Mouse (Mus musculus) ES-E14 (cell line): ENCODE results near the gene L2hgdh. TPM values are rescaled to one million over a fixed set of nuclear protein-coding genes. Genes with fewer than 3 reads are reported as not detected.

Experiments used
- DNase-seq: peaks from one replicate; pipeline ENCODE4 v3.0.0-alpha.2; 2013; ENCODE audit warnings: low read depth, low spot score
- H3K27ac ChIP-seq: 2 replicates; pipeline ENCODE4 v1.5.1; 2012; ENCODE audit warnings: low read depth, mild to moderate bottlenecking, low read length, moderate library complexity, mixed read lengths; ENCODE audit not compliant: poor library complexity, insufficient read depth, severe bottlenecking
- H3K36me3 ChIP-seq: 2 replicates; pipeline ENCODE4 v1.6.1; 2012; ENCODE audit warnings: mild to moderate bottlenecking, low read length, moderate library complexity, mixed read lengths; ENCODE audit not compliant: control insufficient read depth, poor library complexity, insufficient read depth, severe bottlenecking
- H3K4me1 ChIP-seq, 2 experiments: fragments of 150-350 bp in 1 of 2; sonication (generic) in 1 of 2; 2 replicates each; pipeline ENCODE4 v1.6.1; 2012; ENCODE audit warnings: low read length in 2 of 2, mild to moderate bottlenecking in 1 of 2, mixed read lengths in 1 of 2; ENCODE audit not compliant: control insufficient read depth in 2 of 2, insufficient read depth in 2 of 2, poor library complexity in 1 of 2
- H3K4me3 ChIP-seq, 2 experiments: fragments of 150-350 bp in 1 of 2; sonication (generic) in 1 of 2; 2 replicates each; pipeline ENCODE4 v1.5.1; 2012; ENCODE audit warnings: low read length in 2 of 2, low read depth in 1 of 2, mild to moderate bottlenecking in 1 of 2, mixed read lengths in 1 of 2; ENCODE audit not compliant: insufficient read depth in 1 of 2, poor library complexity in 1 of 2, severe bottlenecking in 1 of 2
- H3K9ac ChIP-seq: 2 replicates; pipeline ENCODE4 v1.6.1; 2012; ENCODE audit warnings: low read depth, mild to moderate bottlenecking, low read length, mixed read lengths; ENCODE audit not compliant: poor library complexity, insufficient read depth, severe bottlenecking
- H3K9me3 ChIP-seq: fragments of 150-350 bp; sonication (generic); 2 replicates; pipeline ENCODE4 v1.6.1; 2012; ENCODE audit warnings: low read depth, mild to moderate bottlenecking, low read length; ENCODE audit not compliant: control insufficient read depth, insufficient read depth
- CHD2 ChIP-seq: IDR thresholded peaks from 2 replicates; pipeline ENCODE4 v1.6.1; 2014; ENCODE audit warnings: mild to moderate bottlenecking, low read depth, low read length, inconsistent platforms
- HCFC1 ChIP-seq: IDR thresholded peaks from 2 replicates; pipeline ENCODE4 v1.6.1; 2012; ENCODE audit warnings: low read length, inconsistent platforms, borderline replicate concordance; ENCODE audit not compliant: insufficient read depth
- MAFK ChIP-seq: IDR thresholded peaks from 2 replicates; pipeline ENCODE4 v1.6.1; 2014; ENCODE audit warnings: mild to moderate bottlenecking, low read depth, low read length, inconsistent platforms; ENCODE audit not compliant: insufficient read depth
- ZC3H11A ChIP-seq: IDR thresholded peaks from 2 replicates; pipeline ENCODE4 v1.6.1; 2012; ENCODE audit warnings: low read depth, mild to moderate bottlenecking, inconsistent platforms, low read length, borderline replicate concordance
- ZNF384 ChIP-seq: IDR thresholded peaks from 2 replicates; pipeline ENCODE4 v1.6.1; 2012; ENCODE audit warnings: low read depth, low read length, inconsistent platforms
- in situ Hi-C, 2 experiments: fragments of 600-800 bp; cut with MboI; formaldehyde crosslinking; loops; one replicate each; pipeline ENCODE4 v1.15.1; 2025; ENCODE audit warnings: low sequenced_read_pairs in 2 of 2, inconsistent platforms in 1 of 2; ENCODE audit not compliant: unreplicated experiment in 2 of 2
- total RNA-seq: library from RNA; depleted of rRNA; stranded (reverse); fragments of 300-350 nt; gene quantifications from 2 replicates; pipeline ENCODE4 v1.2.3, GENCODE M21; 2012

Gene L2hgdh
- total RNA-seq, 1 experiment = 28.2 TPM

- in situ Hi-C loops = no loop called here
- H3K27ac ChIP-seq = no peak overlapping the region
Observed at GRCm38 (mm10) chr12:69680635-69681565, 43.8 kb downstream of the L2hgdh start.

GRCm38 (mm10) chr12:69676157-69676556, 48.5 kb downstream of the L2hgdh start:
- H3K36me3 ChIP-seq = no peaks in the 10 kb centered on the region
- DNase-seq = no peak
- in situ Hi-C loops = no loop called here
- H3K9ac ChIP-seq = no peak overlapping the region
- H3K4me1 ChIP-seq = 0 out of 4 replicates have a peak, but pooled peaks cover 0 to 1% of the 10 kb centered on the region in 2 experiments
- H3K9me3 ChIP-seq = no peaks in the 10 kb centered on the region
- no peak for TF ChIP-seq MAFK
- no peak for TF ChIP-seq CHD2
- TF ChIP-seq ZNF384 = no peak
- TF ChIP-seq HCFC1 = no peak
- TF ChIP-seq ZC3H11A = no peak
- H3K4me3 ChIP-seq = no peak overlapping the region
- no peak overlapping the region for H3K27ac ChIP-seq

More at GRCm38 (mm10) chr12:69680635-69681565, 43.8 kb downstream of the L2hgdh start:
- no peaks in the 10 kb centered on the region for H3K9me3 ChIP-seq
- no peak for DNase-seq
- H3K36me3 ChIP-seq = no peaks in the 10 kb centered on the region
- TF ChIP-seq ZNF384 (no peak), HCFC1 (no peak; the same call in 1 of the 2 replicates), ZC3H11A (no peak), MAFK (no peak), CHD2 (no peak)
- 0 out of 4 replicates have a peak, but pooled peaks cover 0 to 2% of the 10 kb centered on the region in 2 experiments for H3K4me1 ChIP-seq
- peak overlapping the region; percentile 82 for H3K9ac ChIP-seq
- H3K4me3 ChIP-seq = peak overlapping the region; percentile 96 to 98

- TF ChIP-seq MAFK = no peak
- TF ChIP-seq ZC3H11A = no peak
- TF ChIP-seq CHD2 = no peak
- TF ChIP-seq ZNF384 = no peak
- no peak for TF ChIP-seq HCFC1
- DNase-seq = no peak
- Histone ChIP-seq H3K4me1 (peaks cover 0 to 2% of the 10 kb centered on the region in 2 experiments; a peak in 1 of 4 replicates), H3K9ac (no peak overlapping the region), H3K27ac (no peak overlapping the region), H3K4me3 (no peak overlapping the region), H3K36me3 (no peaks in the 10 kb centered on the region), H3K9me3 (no peaks in the 10 kb centered on the region)
- in situ Hi-C loops = no loop called here
Observed at GRCm38 (mm10) chr12:69674576-69675537, 49.8 kb downstream of the L2hgdh start.

GRCm38 (mm10) chr12:69674176-69674575, 50.5 kb downstream of the L2hgdh start:
- Histone ChIP-seq H3K36me3 (no peaks in the 10 kb centered on the region), H3K4me1 (peaks cover 0 to 2% of the 10 kb centered on the region in 2 experiments; a peak in 1 of 4 replicates), H3K4me3 (no peak overlapping the region), H3K27ac (no peak overlapping the region), H3K9ac (no peak overlapping the region), H3K9me3 (no peaks in the 10 kb centered on the region)
- DNase-seq = no peak
- in situ Hi-C loops = no loop called here
- TF ChIP-seq HCFC1 (no peak), ZNF384 (no peak), CHD2 (no peak), ZC3H11A (no peak)
